ENCODE assay signal across 7 mouse cellular contexts in genomic region chr2:155235746-155236361, GRCm38 (mm10). TPM values are rescaled to one million over a fixed set of nuclear protein-coding genes. Genes with fewer than 3 reads are reported as not detected.
DNase-seq lines count a peak whose midpoint lies in the region; ATAC-seq and TF ChIP-seq lines count a peak whose summit lies in the region.

No protein-coding gene starts in this region.

- 4% methylated on average over 13 of the region's 13 CpGs for WGBS in lung, embryonic 15.5 days
- 4% methylated on average over 13 of the region's 13 CpGs for WGBS in hindbrain, postnatal 0 days
- WGBS in midbrain, embryonic 16.5 days: 4% methylated on average over 13 of the region's 13 CpGs

- H3K9me3 ChIP-seq in lung, embryonic 15.5 days: no peaks in the 10 kb centered on the region
- H3K9me3 ChIP-seq in hindbrain, postnatal 0 days (ENCODE audit: low read length): no peaks in the 10 kb centered on the region
- no peaks in the 10 kb centered on the region for H3K9me3 ChIP-seq in midbrain, embryonic 16.5 days (replicated peaks; ENCODE audit: control insufficient read depth, low read length, poor library complexity, severe bottlenecking)

- peak overlapping the region; percentile 90 for H3K9ac ChIP-seq in lung, embryonic 15.5 days
- H3K9ac ChIP-seq in hindbrain, postnatal 0 days (replicated peaks; ENCODE audit: low read length): peak overlapping the region; percentile 86
- peak overlapping the region; percentile 71 for H3K9ac ChIP-seq in midbrain, embryonic 16.5 days (ENCODE audit: low read depth, low read length)

- peak overlapping the region; percentile 84 for H3K4me3 ChIP-seq in lung, embryonic 15.5 days
- H3K4me3 ChIP-seq in hindbrain, postnatal 0 days (ENCODE audit: low read length): peak overlapping the region; percentile 72
- peak overlapping the region; percentile 88 for H3K4me3 ChIP-seq in midbrain, embryonic 16.5 days (ENCODE audit: low read depth, low read length)

- H3K27ac ChIP-seq in lung, embryonic 15.5 days: peak overlapping the region; percentile 88
- H3K27ac ChIP-seq in hindbrain, postnatal 0 days: peak overlapping the region; percentile 88
- H3K27ac ChIP-seq in midbrain, embryonic 16.5 days (ENCODE audit: low read length): peak overlapping the region; percentile 91

- H3K27me3 ChIP-seq in lung, embryonic 15.5 days: no peaks in the 10 kb centered on the region
- H3K27me3 ChIP-seq in hindbrain, postnatal 0 days (ENCODE audit: insufficient read depth, low read length): no peaks in the 10 kb centered on the region
- H3K27me3 ChIP-seq in midbrain, embryonic 16.5 days (ENCODE audit: control insufficient read depth, insufficient read depth, low read depth, low read length): no peaks in the 10 kb centered on the region

- ATAC-seq in lung, embryonic 15.5 days (ENCODE audit: borderline replicate concordance, extremely low read depth, low FRiP score, low TSS enrichment): peak; percentile 86
- peak; percentile 93 for ATAC-seq in hindbrain, postnatal 0 days
- peak; percentile 94 for ATAC-seq in midbrain, embryonic 16.5 days

- no peak for DNase-seq in lung, postnatal 25 days (ENCODE audit: low spot score)
- peak; percentile 37 for DNase-seq in embryo, embryonic 9.5 days (ENCODE audit: extremely low spot score)
- DNase-seq in hindbrain, postnatal 0 days (ENCODE audit: low spot score): peak; percentile 14
- no peak for DNase-seq in right cerebral cortex, postnatal 10 days (ENCODE audit: low spot score in 2 of 2)
- DNase-seq in thymus, postnatal 14 days: no peak

- H3K36me3 ChIP-seq in lung, embryonic 15.5 days: peaks cover 3% of the 10 kb centered on the region; the same call in 1 of the 2 replicates
- H3K36me3 ChIP-seq in hindbrain, postnatal 0 days (ENCODE audit: insufficient read depth, low read length): no peaks in the 10 kb centered on the region
- H3K36me3 ChIP-seq in midbrain, embryonic 16.5 days (ENCODE audit: control insufficient read depth, insufficient read depth, low read length): 0 out of 2 replicates have a peak, but pooled peaks cover 2% of the 10 kb centered on the region

- H3K4me2 ChIP-seq in lung, embryonic 15.5 days: peak overlapping the region; percentile 83
- peak overlapping the region; percentile 71 for H3K4me2 ChIP-seq in hindbrain, postnatal 0 days (ENCODE audit: low read depth, low read length)
- peak overlapping the region; percentile 88 for H3K4me2 ChIP-seq in midbrain, embryonic 16.5 days (ENCODE audit: low read length)

- TF ChIP-seq CTCF in hindbrain, postnatal 0 days (IDR thresholded peaks at IDR 0.05; ENCODE audit: low read depth): no peak

- H3K4me1 ChIP-seq in lung, embryonic 15.5 days: peaks cover 13% of the 10 kb centered on the region
- peaks cover 15% of the 10 kb centered on the region for H3K4me1 ChIP-seq in hindbrain, postnatal 0 days (ENCODE audit: insufficient read depth, low read length)
- H3K4me1 ChIP-seq in midbrain, embryonic 16.5 days (ENCODE audit: control insufficient read depth, insufficient read depth, low read length): peaks cover 21% of the 10 kb centered on the region

RNA-seq across cellular contexts. Expression of gene Dynlrb1, which starts 0.5 kb away (rescaled TPM):
- polyA plus RNA-seq in lung, embryonic 15.5 days (2015; fragmentation: Nextera tagmentation; extraction: Ambion mirVana): 360 and 372 TPM in 2 replicates
- 264 and 266 TPM in 2 replicates for total RNA-seq in hindbrain, postnatal 0 days (2014; rRNA removed)
- polyA plus RNA-seq in hindbrain, postnatal 0 days (2015; fragmentation: Nextera tagmentation; extraction: Ambion mirVana): 725 and 778 TPM in 2 replicates
- polyA plus RNA-seq in midbrain, embryonic 16.5 days (2015; fragmentation: Nextera tagmentation; extraction: Ambion mirVana): 679 and 729 TPM in 2 replicates

RNA-seq across cellular contexts. Expression of gene Map1lc3a, which starts 40.2 kb away (rescaled TPM):
- 178 and 182 TPM in 2 replicates for polyA plus RNA-seq in lung, embryonic 15.5 days (2015; fragmentation: Nextera tagmentation; extraction: Ambion mirVana)
- total RNA-seq in hindbrain, postnatal 0 days (2014; rRNA removed): 618 and 737 TPM in 2 replicates
- 853 and 903 TPM in 2 replicates for polyA plus RNA-seq in hindbrain, postnatal 0 days (2015; fragmentation: Nextera tagmentation; extraction: Ambion mirVana)
- 537 and 612 TPM in 2 replicates for polyA plus RNA-seq in midbrain, embryonic 16.5 days (2015; fragmentation: Nextera tagmentation; extraction: Ambion mirVana)

Comparison
In these comparisons a context has a peak if more than half of its experiments do, and no peak if none do; other contexts are left out.
1. DNase-seq: peak in embryo, embryonic 9.5 days (single experiment) and hindbrain, postnatal 0 days (single experiment); none in lung, postnatal 25 days (single experiment), right cerebral cortex, postnatal 10 days (0 of 2) and thymus, postnatal 14 days (single experiment).
2. Peak in every context shown above with its lines, with median percentiles within 50 percentile points of each other: ATAC-seq, H3K27ac ChIP-seq, H3K4me2 ChIP-seq, H3K4me3 ChIP-seq and H3K9ac ChIP-seq.